In the genomic region with DNA sequence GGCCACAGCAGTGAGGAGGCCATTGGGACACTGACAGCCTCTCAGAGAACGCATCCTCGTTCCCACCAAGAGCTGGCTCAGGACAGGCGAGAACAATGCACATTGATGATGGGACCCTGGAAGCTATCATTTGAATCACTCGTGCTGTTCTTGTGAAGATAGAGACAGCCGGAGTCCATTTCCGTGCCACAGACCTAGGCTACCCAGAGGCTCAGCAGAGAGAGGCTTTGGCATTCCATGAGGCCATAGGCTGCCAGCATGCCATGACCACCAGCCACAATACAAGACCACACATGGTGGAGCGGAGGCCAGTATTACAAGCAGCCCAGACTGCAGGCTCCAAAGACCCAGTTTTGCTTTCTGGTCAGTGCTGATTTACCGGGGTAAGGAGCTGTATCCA, we compare ENCODE assay signal across 26 mouse cellular contexts. TPM values are rescaled to one million over a fixed set of nuclear protein-coding genes. Genes with fewer than 3 reads are reported as not detected.
"Had no signal": no experiment of that assay in that cellular context is flagged by ENCODE, and none has a peak within 500 bp of the region (broad histone marks: within the 10 kb centered on the region; RNA-seq: fewer than 3 reads in every experiment).

No protein-coding gene starts in this region.

- H3K4me3 ChIP-seq: gastrocnemius, adult 2 months; heart, adult 2 months; heart, embryonic 13.5 days; heart, embryonic 15.5 days; hindbrain, embryonic 10.5 days; intestine, embryonic 15.5 days; layer of hippocampus, adult 2 months; left cerebral cortex, adult 2 months; limb, embryonic 10.5 days; limb, embryonic 12.5 days; liver, embryonic 13.5 days had no signal

- H3K27me3 ChIP-seq: heart, embryonic 13.5 days; heart, embryonic 15.5 days; intestine, embryonic 15.5 days; limb, embryonic 12.5 days; liver, embryonic 13.5 days had no signal

- ATAC-seq: forebrain, embryonic 16.5 days; inflammation-experienced regulatory T-cells, adult 6 months; intestine, embryonic 15.5 days; intestine, postnatal 0 days had no signal

- H3K27ac ChIP-seq: gastrocnemius, adult 2 months; heart, adult 2 months; heart, embryonic 13.5 days; heart, embryonic 15.5 days; hindbrain, embryonic 10.5 days; intestine, embryonic 15.5 days; layer of hippocampus, adult 2 months; left cerebral cortex, adult 2 months; limb, embryonic 10.5 days; limb, embryonic 12.5 days; liver, embryonic 13.5 days had no signal

- H3K4me2 ChIP-seq: heart, embryonic 11.5 days; heart, embryonic 13.5 days; heart, embryonic 15.5 days; intestine, embryonic 15.5 days; limb, embryonic 12.5 days; liver, embryonic 11.5 days; liver, embryonic 13.5 days had no signal

- H3K36me3 ChIP-seq: heart, embryonic 13.5 days; heart, embryonic 15.5 days; hindbrain, embryonic 10.5 days; intestine, embryonic 15.5 days; limb, embryonic 10.5 days; limb, embryonic 12.5 days; liver, embryonic 13.5 days had no signal

- H3K4me1 ChIP-seq: heart, embryonic 13.5 days; heart, embryonic 15.5 days; intestine, embryonic 15.5 days; limb, embryonic 10.5 days; limb, embryonic 12.5 days; liver, embryonic 13.5 days had no signal

- H3K9me3 ChIP-seq: heart, embryonic 13.5 days; heart, embryonic 15.5 days; hindbrain, embryonic 10.5 days; intestine, embryonic 15.5 days; limb, embryonic 10.5 days; limb, embryonic 12.5 days; liver, embryonic 13.5 days had no signal

- DNase-seq: gastrocnemius, adult 2 months; gastrocnemius, postnatal 10 days; gastrocnemius, postnatal 25 days; heart, adult 2 months; heart, postnatal 4 days; kidney, adult 18-20 months; kidney, adult 8-10 months; kidney, postnatal 10 days; kidney, postnatal 25 days; kidney, postnatal 4 days; liver; liver, embryonic 13.5 days had no signal

- H3K9ac ChIP-seq: heart, embryonic 13.5 days; heart, embryonic 15.5 days; intestine, embryonic 15.5 days; limb, embryonic 12.5 days; liver, embryonic 13.5 days had no signal

RNA-seq across cellular contexts. Expression of gene Sod3, which starts 19.2 kb away (rescaled TPM):
- total RNA-seq: granulocyte monocyte progenitor cell, adult 5-6 weeks had no signal
- polyA plus RNA-seq: inflammation-experienced regulatory T-cells, adult 6 months; limb, embryonic 10.5 days; limb, embryonic 12.5 days had no signal
